Mouse (Mus musculus): ENCODE results near the gene Ushbp1. TPM values are rescaled to one million over a fixed set of nuclear protein-coding genes. Genes with fewer than 3 reads are reported as not detected.

Gene Ushbp1
- 7.8 and 7.9 TPM in 2 replicates for polyA plus RNA-seq (2012; rRNA removed)

GRCm38 (mm10) chr8:71395629-71396028, at the start of gene Ushbp1:
Ushbp1 (minus strand) TSS chr8:71395802.

GRCm38 (mm10) chr8:71405401-71406098, 9.9 kb upstream of the Ushbp1 start, which contains the start of gene Ankle1:
Ankle1 (plus strand) TSS chr8:71406010.

GRCm38 (mm10) chr8:71396639-71397305, 1.2 kb upstream of the Ushbp1 start, which contains the start of gene Babam1:
Babam1 (plus strand) TSS chr8:71396861.

GRCm38 (mm10) chr8:71381421-71381970, 14.1 kb downstream of the Ushbp1 start, which contains the start of gene Nr2f6:
Nr2f6 (minus strand) TSS chr8:71381960.

GRCm38 (mm10) chr8:71371236-71371848, 24.3 kb downstream of the Ushbp1 start, which contains the start of gene Ocel1:
Ocel1 (plus strand) TSS chr8:71371298.

GRCm38 (mm10) chr8:71366771-71367528, 28.7 kb downstream of the Ushbp1 start, which contains the start of gene Use1:
Use1 (plus strand) TSS chr8:71366848.

Other genes with a start within 250 kb of the Ushbp1 start
- gene Myo9b, start 123.1 kb downstream of the Ushbp1 start, polyA plus RNA-seq (2012; rRNA removed): 33.5 and 37.4 TPM in 2 replicates
- gene Haus8, start 122.9 kb downstream of the Ushbp1 start, polyA plus RNA-seq (2012; rRNA removed): 40.0 and 52.5 TPM in 2 replicates
- 132 and 143 TPM in 2 replicates for gene Use1, start 29.0 kb downstream of the Ushbp1 start, polyA plus RNA-seq (2012; rRNA removed)
- 1.9 and 2.5 TPM in 2 replicates for gene Ocel1, start 24.5 kb downstream of the Ushbp1 start, polyA plus RNA-seq (2012; rRNA removed)
- 71.4 and 73.9 TPM in 2 replicates for gene Nr2f6, start 13.8 kb downstream of the Ushbp1 start, polyA plus RNA-seq (2012; rRNA removed)
- gene Babam1, start 1.1 kb upstream of the Ushbp1 start, polyA plus RNA-seq (2012; rRNA removed): 128 and 175 TPM in 2 replicates
- gene Ankle1, start 10.2 kb upstream of the Ushbp1 start, polyA plus RNA-seq (2012; rRNA removed): 46.1 and 53.5 TPM in 2 replicates
- 63.1 and 67.7 TPM in 2 replicates for gene Abhd8, start 67.9 kb upstream of the Ushbp1 start, polyA plus RNA-seq (2012; rRNA removed)
- 82.2 and 83.9 TPM in 2 replicates for gene Mrpl34, start 69.2 kb upstream of the Ushbp1 start, polyA plus RNA-seq (2012; rRNA removed)
- gene Dda1, start 73.4 kb upstream of the Ushbp1 start, polyA plus RNA-seq (2012; rRNA removed): 70.7 and 98.5 TPM in 2 replicates
- 64.5 and 107 TPM in 2 replicates for gene Ano8, start 90.2 kb upstream of the Ushbp1 start, polyA plus RNA-seq (2012; rRNA removed)
- 30.7 and 37.4 TPM in 2 replicates for gene Gtpbp3, start 92.3 kb upstream of the Ushbp1 start, polyA plus RNA-seq (2012; rRNA removed)
- gene Plvap, start 116.0 kb upstream of the Ushbp1 start, polyA plus RNA-seq (2012; rRNA removed): 29.5 and 39.7 TPM in 2 replicates
- gene Ccdc194, start 129.9 kb upstream of the Ushbp1 start, polyA plus RNA-seq (2012; rRNA removed): 0.48 and 0.52 TPM in 2 replicates
- 15.8 and 19.0 TPM in 2 replicates for gene Bst2, start 141.7 kb upstream of the Ushbp1 start, polyA plus RNA-seq (2012; rRNA removed)
- 62.6 and 71.2 TPM in 2 replicates for gene Mvb12a, start 147.1 kb upstream of the Ushbp1 start, polyA plus RNA-seq (2012; rRNA removed)
- 0.22 and 0.23 TPM in 2 replicates for gene Tmem221, start 163.1 kb upstream of the Ushbp1 start, polyA plus RNA-seq (2012; rRNA removed)
- not detected in 2 replicates for gene Nxnl1, start 170.8 kb upstream of the Ushbp1 start, polyA plus RNA-seq (2012; rRNA removed)
- 50.4 and 64.7 TPM in 2 replicates for gene Slc27a1, start 173.1 kb upstream of the Ushbp1 start, polyA plus RNA-seq (2012; rRNA removed)
- 126 and 164 TPM in 2 replicates for gene Pgls, start 196.4 kb upstream of the Ushbp1 start, polyA plus RNA-seq (2012; rRNA removed)
- gene Fam129c, start 201.8 kb upstream of the Ushbp1 start, polyA plus RNA-seq (2012; rRNA removed): 6.1 and 12.4 TPM in 2 replicates
- gene Colgalt1, start 215.2 kb upstream of the Ushbp1 start, polyA plus RNA-seq (2012; rRNA removed): 65.9 and 99.7 TPM in 2 replicates